Mouse (Mus musculus) midbrain, embryonic 14.5 days (tissue): ENCODE measurements around the gene Clp1. TPM values are rescaled to one million over a fixed set of nuclear protein-coding genes. Genes with fewer than 3 reads are reported as not detected.

Experiments
- ATAC-seq: fragments of 200-750 bp; cut with Nextera tagmentation; 2 replicates; pipeline ENCODE4 v1.8.0; 2017; ENCODE audit warnings: moderate number of reproducible peaks, moderate library complexity; ENCODE audit not compliant: low FRiP score, low TSS enrichment
- DNase-seq: peaks from one replicate; pipeline ENCODE4 v3.0.0-alpha.2; 2015
- H3K27ac ChIP-seq: fragments of 300-500 bp; sonication (generic); replicated peaks from 2 replicates; pipeline ENCODE4 v1.5.1; 2014; ENCODE audit warnings: mild to moderate bottlenecking, low read depth, low read length, moderate library complexity
- H3K27me3 ChIP-seq: fragments of 300-500 bp; sonication (generic); 2 replicates; pipeline ENCODE4 v1.6.1; 2014; ENCODE audit warnings: low read length, control low read depth, mixed read lengths; ENCODE audit not compliant: control insufficient read depth, insufficient read depth
- H3K36me3 ChIP-seq: fragments of 300-500 bp; sonication (generic); 2 replicates; pipeline ENCODE4 v1.6.1; 2014; ENCODE audit warnings: low read length, control low read depth; ENCODE audit not compliant: control insufficient read depth, insufficient read depth
- H3K4me1 ChIP-seq: fragments of 300-500 bp; sonication (generic); 2 replicates; pipeline ENCODE4 v1.6.1; 2014; ENCODE audit warnings: mild to moderate bottlenecking, antibody characterized with exemption, low read length, control low read depth; ENCODE audit not compliant: control insufficient read depth, insufficient read depth
- H3K4me2 ChIP-seq: fragments of 300-500 bp; sonication (generic); 2 replicates; pipeline ENCODE4 v1.6.1; 2014; ENCODE audit warnings: mild to moderate bottlenecking, low read length, moderate library complexity
- H3K4me3 ChIP-seq: fragments of 300-500 bp; sonication (generic); replicated peaks from 2 replicates; pipeline ENCODE4 v1.5.1; 2014; ENCODE audit warnings: low read depth, low read length
- H3K9ac ChIP-seq: fragments of 300-500 bp; sonication (generic); replicated peaks from 2 replicates; pipeline ENCODE4 v1.6.1; 2014; ENCODE audit warnings: mild to moderate bottlenecking, low read length, moderate library complexity
- H3K9me3 ChIP-seq: fragments of 300-500 bp; sonication (generic); 2 replicates; pipeline ENCODE4 v1.6.1; 2016; ENCODE audit warnings: low read length, control low read depth, mixed read lengths; ENCODE audit not compliant: control insufficient read depth
- WGBS: fragments of 180-500 bp; shearing (Covaris S2); extraction: QIAGEN DNeasy Blood & Tissue Kit; methylation state at CpG from one replicate; pipeline ENCODE4 v1.1.7; 2014; 5-methylcytosine and 5-hydroxymethylcytosine counted together
- polyA plus RNA-seq: library from polyadenylated mRNA; unstranded; fragments of >200 nt; fragmentation: Nextera tagmentation; extraction: Ambion mirVana; gene quantifications from 2 replicates; pipeline ENCODE4 v1.2.1, GENCODE M21; 2014

Gene Clp1
- polyA plus RNA-seq, 1 experiment from 2014 or later: 25.4 TPM

GRCm38 (mm10) chr2:84761840-84762239 lies 34.7 kb upstream of the Clp1 start:
- 91% methylated on average over 1 of the region's 1 CpGs for WGBS
- no peaks in the 10 kb centered on the region for H3K4me1 ChIP-seq
- 0 out of 2 replicates have a peak, but pooled peaks cover 6% of the 10 kb centered on the region for H3K36me3 ChIP-seq
- H3K9ac ChIP-seq: no peak overlapping the region
- DNase-seq (no peak), ATAC-seq (no peak)
- no peak overlapping the region for H3K4me2 ChIP-seq
- no peak overlapping the region for H3K27ac ChIP-seq
- no peaks in the 10 kb centered on the region for H3K9me3 ChIP-seq
- no peaks in the 10 kb centered on the region for H3K27me3 ChIP-seq
- H3K4me3 ChIP-seq: no peak overlapping the region

- Histone ChIP-seq H3K4me2 (no peak overlapping the region), H3K27me3 (no peaks in the 10 kb centered on the region), H3K36me3 (0 out of 2 replicates have a peak, but pooled peaks cover 6% of the 10 kb centered on the region), H3K4me3 (no peak overlapping the region), H3K9ac (no peak overlapping the region), H3K27ac (no peak overlapping the region), H3K4me1 (no peaks in the 10 kb centered on the region), H3K9me3 (no peaks in the 10 kb centered on the region)
- DNase-seq (no peak), ATAC-seq (no peak)
- WGBS: 88% methylated on average over 3 of the region's 3 CpGs
Measured at GRCm38 (mm10) chr2:84761309-84761708, 34.2 kb upstream of the Clp1 start.

GRCm38 (mm10) chr2:84760777-84761176 lies 33.6 kb upstream of the Clp1 start:
- no peaks in the 10 kb centered on the region for H3K9me3 ChIP-seq
- ATAC-seq: no peak
- DNase-seq: no peak
- H3K4me3 ChIP-seq: no peak overlapping the region
- H3K27ac ChIP-seq: no peak overlapping the region
- 68% methylated on average over 8 of the region's 8 CpGs for WGBS
- H3K4me2 ChIP-seq: no peak overlapping the region
- H3K9ac ChIP-seq: no peak overlapping the region
- 0 out of 2 replicates have a peak, but pooled peaks cover 5% of the 10 kb centered on the region for H3K36me3 ChIP-seq
- no peaks in the 10 kb centered on the region for H3K4me1 ChIP-seq
- no peaks in the 10 kb centered on the region for H3K27me3 ChIP-seq

- H3K9me3 ChIP-seq: no peaks in the 10 kb centered on the region
- H3K9ac ChIP-seq: no peak overlapping the region
- no peaks in the 10 kb centered on the region for H3K27me3 ChIP-seq
- no peak overlapping the region for H3K4me3 ChIP-seq
- no peaks in the 10 kb centered on the region for H3K36me3 ChIP-seq
- ATAC-seq (peak; percentile 68; the same call in 1 of the 2 replicates), DNase-seq (peak; percentile 82)
- no peak overlapping the region for H3K27ac ChIP-seq
- H3K4me2 ChIP-seq: no peak overlapping the region
- 2% methylated on average over 2 of the region's 2 CpGs for WGBS
- no peaks in the 10 kb centered on the region for H3K4me1 ChIP-seq
Measured at GRCm38 (mm10) chr2:84758542-84759127, 31.5 kb upstream of the Clp1 start.

GRCm38 (mm10) chr2:84757026-84757682 lies 30.0 kb upstream of the Clp1 start:
- H3K4me1 ChIP-seq: no peaks in the 10 kb centered on the region
- no peak overlapping the region for H3K27ac ChIP-seq
- H3K4me3 ChIP-seq: no peak overlapping the region
- no peak overlapping the region for H3K9ac ChIP-seq
- no peak for ATAC-seq
- H3K36me3 ChIP-seq: no peaks in the 10 kb centered on the region
- H3K27me3 ChIP-seq: no peaks in the 10 kb centered on the region
- 55% methylated on average over 7 of the region's 7 CpGs for WGBS
- H3K9me3 ChIP-seq: no peaks in the 10 kb centered on the region
- H3K4me2 ChIP-seq: no peak overlapping the region
- no peak for DNase-seq

GRCm38 (mm10) chr2:84756245-84756644 lies 29.1 kb upstream of the Clp1 start:
- no peak overlapping the region for H3K9ac ChIP-seq
- DNase-seq (no peak), ATAC-seq (no peak)
- 88% methylated on average over 5 of the region's 5 CpGs for WGBS
- no peaks in the 10 kb centered on the region for H3K9me3 ChIP-seq
- no peaks in the 10 kb centered on the region for H3K4me1 ChIP-seq
- no peak overlapping the region for H3K27ac ChIP-seq
- H3K36me3 ChIP-seq: no peaks in the 10 kb centered on the region
- no peak overlapping the region for H3K4me3 ChIP-seq
- no peak overlapping the region for H3K4me2 ChIP-seq
- H3K27me3 ChIP-seq: no peaks in the 10 kb centered on the region

- no peak overlapping the region for H3K27ac ChIP-seq
- H3K4me2 ChIP-seq: no peak overlapping the region
- ATAC-seq: no peak
- H3K27me3 ChIP-seq: no peaks in the 10 kb centered on the region
- H3K9me3 ChIP-seq: no peaks in the 10 kb centered on the region
- DNase-seq: no peak
- no peaks in the 10 kb centered on the region for H3K36me3 ChIP-seq
- no peaks in the 10 kb centered on the region for H3K4me1 ChIP-seq
- H3K9ac ChIP-seq: no peak overlapping the region
- WGBS: 80% methylated on average over 6 of the region's 6 CpGs
- H3K4me3 ChIP-seq: no peak overlapping the region
Measured at GRCm38 (mm10) chr2:84750115-84750514, 23.0 kb upstream of the Clp1 start.

- H3K4me1 ChIP-seq: peaks cover 26% of the 10 kb centered on the region
- ATAC-seq: peak; percentile 21
- H3K9me3 ChIP-seq: no peaks in the 10 kb centered on the region
- peak overlapping the region; percentile 97 for H3K27ac ChIP-seq
- peak overlapping the region; percentile 86 for H3K4me2 ChIP-seq
- no peaks in the 10 kb centered on the region for H3K27me3 ChIP-seq
- 1% methylated on average over 10 of the region's 10 CpGs for WGBS
- H3K36me3 ChIP-seq: no peaks in the 10 kb centered on the region
- peak; percentile 58 for DNase-seq
- peak overlapping the region; percentile 72 for H3K4me3 ChIP-seq
- peak overlapping the region; percentile 34; the same call in 1 of the 2 replicates for H3K9ac ChIP-seq
Measured at GRCm38 (mm10) chr2:84744126-84744525, 17.0 kb upstream of the Clp1 start.

GRCm38 (mm10) chr2:84743561-84743960 lies 16.4 kb upstream of the Clp1 start, which contains the start of gene Gm19426:
Gm19426 (minus strand) TSS chr2:84743655.
- peak within 1 kb of the TSS; percentile 91 for H3K9ac ChIP-seq
- H3K4me3 ChIP-seq: peak within 1 kb of the TSS; percentile 72
- no peaks in the 10 kb centered on the region for H3K36me3 ChIP-seq
- DNase-seq (peak; percentile 95), ATAC-seq (peak; percentile 91)
- under 1% methylated on average over 25 of the region's 25 CpGs for WGBS
- no peaks in the 10 kb centered on the region for H3K9me3 ChIP-seq
- peaks cover 29% of the 10 kb centered on the region for H3K4me1 ChIP-seq
- H3K4me2 ChIP-seq: peak within 1 kb of the TSS; percentile 86
- peak within 1 kb of the TSS; percentile 97 for H3K27ac ChIP-seq
- H3K27me3 ChIP-seq: no peaks in the 10 kb centered on the region
